Mouse (Mus musculus): ENCODE results near the gene Adap2. TPM values are rescaled to one million over a fixed set of nuclear protein-coding genes. Genes with fewer than 3 reads are reported as not detected.
"Not testable (repeated sequence)": the region's sequence is repeated elsewhere in the genome, so short reads cannot be mapped to it uniquely, and the experiment has no call there.

Gene Adap2
- polyA plus RNA-seq, 1 experiment from 2014 or later: 0.73 TPM

- H3K36me3 ChIP-seq (replicated peaks): no peaks in the 10 kb centered on the region
- no peak overlapping the region for H3K4me3 ChIP-seq
- no peaks in the 10 kb centered on the region for H3K4me1 ChIP-seq
- no peaks in the 10 kb centered on the region for H3K27me3 ChIP-seq (ENCODE audit: poor library complexity, severe bottlenecking)
- 56% methylated on average over 2 of the region's 2 CpGs for WGBS
- no peak for DNase-seq (ENCODE audit: extremely low spot score, low spot score)
- no peak overlapping the region for H3K27ac ChIP-seq
- no peaks in the 10 kb centered on the region for H3K9me3 ChIP-seq
Measured at GRCm38 (mm10) chr11:80164224-80164623, 10.3 kb downstream of the Adap2 start.

- 93% methylated on average over 9 of the region's 9 CpGs for WGBS
- Histone ChIP-seq H3K27me3 (ENCODE audit: poor library complexity, severe bottlenecking) (no peaks in the 10 kb centered on the region), H3K4me3 (no peak overlapping the region), H3K4me1 (no peaks in the 10 kb centered on the region), H3K9me3 (no peaks in the 10 kb centered on the region), H3K27ac (no peak overlapping the region), H3K36me3 (replicated peaks) (no peaks in the 10 kb centered on the region)
- no peak for DNase-seq (ENCODE audit: extremely low spot score, low spot score)
Measured at GRCm38 (mm10) chr11:80168121-80168520, 14.2 kb downstream of the Adap2 start.

- no peaks in the 10 kb centered on the region for H3K36me3 ChIP-seq (replicated peaks)
- H3K27me3 ChIP-seq (ENCODE audit: poor library complexity, severe bottlenecking): no peaks in the 10 kb centered on the region
- no peaks in the 10 kb centered on the region for H3K9me3 ChIP-seq
- H3K4me3 ChIP-seq: no peak overlapping the region
- no peak for DNase-seq (ENCODE audit: extremely low spot score, low spot score)
- H3K27ac ChIP-seq: no peak overlapping the region
- WGBS: 81% methylated on average over 4 of the region's 4 CpGs
- H3K4me1 ChIP-seq: no peaks in the 10 kb centered on the region
Measured at GRCm38 (mm10) chr11:80168611-80169249, 14.8 kb downstream of the Adap2 start.

- Histone ChIP-seq H3K9me3 (no peaks in the 10 kb centered on the region), H3K27me3 (ENCODE audit: poor library complexity, severe bottlenecking) (no peaks in the 10 kb centered on the region), H3K36me3 (replicated peaks) (no peaks in the 10 kb centered on the region), H3K4me1 (no peaks in the 10 kb centered on the region), H3K27ac (no peak overlapping the region), H3K4me3 (no peak overlapping the region)
- DNase-seq (ENCODE audit: extremely low spot score, low spot score): no peak
- 84% methylated on average over 3 of the region's 3 CpGs for WGBS
Measured at GRCm38 (mm10) chr11:80169629-80170028, 15.7 kb downstream of the Adap2 start.

DNA sequence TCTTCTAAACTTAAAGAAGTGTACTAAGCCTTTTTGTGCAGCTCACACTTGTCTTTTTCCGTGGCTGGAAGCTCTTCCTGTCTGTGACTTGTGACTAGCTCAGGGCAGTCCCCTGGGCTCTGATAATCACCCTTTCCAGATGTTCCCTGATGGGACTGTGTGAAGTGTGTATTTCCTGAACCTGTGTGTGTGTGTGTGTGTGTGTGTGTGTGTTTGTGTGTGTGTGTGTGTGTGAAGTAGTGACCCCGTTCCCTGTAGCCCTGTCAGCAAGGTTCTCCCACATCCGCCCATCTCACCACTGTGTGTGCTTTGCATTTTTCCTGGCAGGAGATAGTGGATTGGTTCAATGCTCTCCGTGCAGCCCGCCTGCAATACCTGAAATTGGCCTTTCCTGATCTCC lies 16.4 kb downstream of the Adap2 start:
- no peaks in the 10 kb centered on the region for H3K27me3 ChIP-seq (ENCODE audit: poor library complexity, severe bottlenecking)
- H3K4me3 ChIP-seq: no peak overlapping the region
- DNase-seq (ENCODE audit: extremely low spot score, low spot score): no peak
- no peaks in the 10 kb centered on the region for H3K4me1 ChIP-seq
- H3K9me3 ChIP-seq: no peaks in the 10 kb centered on the region
- WGBS: 79% methylated on average over 5 of the region's 5 CpGs
- H3K27ac ChIP-seq: no peak overlapping the region
- H3K36me3 ChIP-seq (replicated peaks): no peaks in the 10 kb centered on the region

DNA sequence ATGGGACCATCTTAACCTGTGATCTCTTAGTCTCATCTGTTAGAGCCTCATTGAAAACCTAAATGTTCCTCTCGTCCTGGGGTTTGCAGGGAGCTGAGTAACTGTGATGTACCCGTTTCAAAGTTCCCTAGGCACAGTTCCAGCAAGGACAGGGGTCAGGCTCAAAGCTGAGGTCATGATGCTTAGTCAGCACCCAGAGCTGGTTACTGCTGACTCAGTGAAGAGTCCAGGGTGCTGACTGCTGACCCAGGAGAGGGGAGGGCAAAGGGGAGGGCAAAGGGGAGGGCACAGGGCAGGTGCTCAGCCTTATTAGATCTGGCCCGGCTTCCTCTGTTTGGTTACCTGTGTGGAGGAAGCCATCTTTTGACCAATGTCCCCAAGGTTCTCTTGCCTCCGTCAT lies 18.0 kb downstream of the Adap2 start:
- 79% methylated on average over 4 of the region's 4 CpGs for WGBS
- Histone ChIP-seq H3K9me3 (no peaks in the 10 kb centered on the region), H3K36me3 (replicated peaks) (no peaks in the 10 kb centered on the region), H3K27me3 (ENCODE audit: poor library complexity, severe bottlenecking) (no peaks in the 10 kb centered on the region; the same call in 1 of the 2 replicates), H3K4me3 (no peak overlapping the region), H3K4me1 (no peaks in the 10 kb centered on the region), H3K27ac (no peak overlapping the region)
- no peak for DNase-seq (ENCODE audit: extremely low spot score, low spot score)

DNA sequence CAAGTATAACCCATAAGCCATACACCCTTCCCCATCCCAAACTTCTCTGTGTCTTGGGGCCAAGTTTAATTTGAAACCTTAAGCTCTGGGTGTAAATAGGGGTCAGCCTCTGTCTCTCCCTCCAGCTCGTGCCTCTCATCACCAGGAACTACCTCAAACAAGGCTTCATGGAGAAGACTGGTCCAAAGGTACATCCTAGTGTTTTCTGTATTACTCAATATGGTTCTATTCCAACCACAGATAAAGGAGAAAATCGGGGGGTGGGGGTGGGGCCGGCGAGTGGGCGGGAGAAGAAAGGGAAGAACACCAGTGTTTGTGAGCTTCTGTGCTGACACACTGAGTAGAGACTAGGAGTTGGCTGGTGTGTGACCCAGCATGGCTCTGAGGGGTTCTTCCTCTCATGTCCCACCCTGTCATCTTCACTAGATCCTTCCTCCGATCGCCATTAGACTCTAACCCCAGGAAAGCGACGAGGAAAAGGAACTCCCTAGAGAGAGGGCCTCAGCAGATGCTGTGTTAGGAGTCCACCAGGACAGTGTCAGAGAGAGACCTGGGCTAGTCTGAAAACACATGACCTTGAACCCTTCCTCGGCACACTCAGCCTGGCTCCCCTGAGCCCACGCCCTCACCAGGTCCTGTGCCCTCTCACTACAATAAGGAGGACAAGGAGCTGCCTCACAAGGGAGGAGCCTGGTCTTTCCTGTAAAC lies 20.2 kb downstream of the Adap2 start:
- Histone ChIP-seq H3K27me3 (ENCODE audit: poor library complexity, severe bottlenecking) (no peaks in the 10 kb centered on the region; the same call in 1 of the 2 replicates), H3K4me1 (0 out of 2 replicates have a peak, but pooled peaks cover 3% of the 10 kb centered on the region)
- WGBS: 89% methylated on average over 11 of the region's 11 CpGs

DNA sequence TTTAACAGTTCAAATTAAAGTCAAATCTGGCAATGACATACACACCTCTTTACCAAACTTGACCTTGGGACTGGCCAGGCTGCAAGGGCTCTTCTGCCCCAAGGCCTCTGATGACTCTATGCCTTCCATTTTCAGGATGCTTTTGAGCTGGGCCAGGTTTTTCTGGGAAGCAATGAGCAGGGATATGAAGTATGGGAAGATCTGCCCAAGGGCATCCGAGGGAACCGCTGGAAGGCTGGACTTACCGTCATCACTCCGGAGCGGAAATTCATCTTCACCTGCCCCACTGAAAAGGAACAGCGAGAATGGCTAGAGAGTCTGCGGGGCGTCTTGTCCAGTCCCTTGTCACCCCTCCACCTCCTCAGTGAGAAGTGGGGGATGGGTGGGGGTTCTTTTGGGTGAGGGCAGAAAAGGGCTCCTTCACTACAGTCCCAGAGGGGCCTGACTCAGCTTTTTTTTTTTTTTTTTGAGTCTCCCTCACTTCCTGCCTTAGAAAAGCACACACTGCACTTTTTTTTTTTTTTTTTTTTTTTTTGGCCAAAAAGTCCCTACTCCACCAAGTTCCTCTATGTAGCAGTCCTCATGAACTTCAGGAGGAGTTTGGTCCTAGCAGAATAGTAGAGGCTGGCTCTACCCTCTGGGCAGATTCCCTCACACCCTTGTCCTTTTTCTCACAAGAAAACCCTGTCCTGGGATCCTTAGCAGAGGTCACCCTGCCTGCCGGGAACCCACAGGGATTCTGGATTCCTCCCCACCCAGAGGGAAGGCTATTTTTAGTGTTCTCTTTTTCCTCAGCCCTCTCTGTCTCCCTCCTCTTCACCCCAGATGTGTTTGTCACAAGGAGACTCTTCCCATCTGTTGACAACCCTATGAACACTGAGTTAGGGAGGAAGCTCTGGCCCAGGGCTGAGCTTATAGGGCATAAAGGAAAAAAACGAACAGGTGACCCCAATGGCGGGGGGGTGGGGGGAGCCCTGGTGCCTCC lies 23.3 kb downstream of the Adap2 start:
- H3K4me1 ChIP-seq: 0 out of 2 replicates have a peak, but pooled peaks cover 3% of the 10 kb centered on the region

More for the DNA sequence above, 20.2 kb downstream of the Adap2 start:
- Histone ChIP-seq H3K27ac (no peak overlapping the region), H3K9me3 (no peaks in the 10 kb centered on the region), H3K36me3 (replicated peaks) (no peaks in the 10 kb centered on the region), H3K4me3 (no peak overlapping the region)
- DNase-seq (ENCODE audit: extremely low spot score, low spot score): no peak

DNA sequence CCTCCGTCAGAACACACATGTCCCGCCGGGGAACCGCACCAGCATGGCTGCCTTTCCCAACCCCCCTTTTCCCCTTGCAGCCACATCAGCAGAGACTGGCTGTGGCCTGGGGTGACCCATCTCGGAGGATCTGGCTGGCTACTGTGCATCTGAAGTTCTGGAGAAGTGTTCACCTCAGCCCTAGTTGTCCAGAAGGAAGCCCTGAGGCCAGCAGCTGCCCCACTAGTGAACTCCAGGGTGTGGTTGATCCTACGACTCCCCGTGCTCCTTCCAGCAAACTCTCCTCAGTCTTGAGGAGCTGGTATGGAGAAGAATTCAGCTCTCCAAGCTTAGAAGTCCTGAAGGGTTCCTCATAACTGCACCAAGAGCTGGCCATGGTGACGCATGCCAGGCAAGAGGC lies 24.4 kb downstream of the Adap2 start:
- 90% methylated on average over 8 of the region's 8 CpGs for WGBS
- no peak for DNase-seq (ENCODE audit: extremely low spot score, low spot score)
- Histone ChIP-seq H3K27me3 (ENCODE audit: poor library complexity, severe bottlenecking) (no peaks in the 10 kb centered on the region; the same call in 1 of the 2 replicates), H3K4me1 (0 out of 2 replicates have a peak, but pooled peaks cover 3% of the 10 kb centered on the region), H3K36me3 (replicated peaks) (no peaks in the 10 kb centered on the region), H3K4me3 (no peak overlapping the region), H3K9me3 (no peaks in the 10 kb centered on the region), H3K27ac (no peak overlapping the region)

More for the DNA sequence above, 23.3 kb downstream of the Adap2 start:
- WGBS: 85% methylated on average over 11 of the region's 11 CpGs
- Histone ChIP-seq H3K36me3 (replicated peaks) (no peaks in the 10 kb centered on the region), H3K9me3 (no peaks in the 10 kb centered on the region), H3K4me3 (no peak overlapping the region), H3K27ac (no peak overlapping the region), H3K27me3 (ENCODE audit: poor library complexity, severe bottlenecking) (no peaks in the 10 kb centered on the region; the same call in 1 of the 2 replicates)
- DNase-seq (ENCODE audit: extremely low spot score, low spot score): no peak

DNA sequence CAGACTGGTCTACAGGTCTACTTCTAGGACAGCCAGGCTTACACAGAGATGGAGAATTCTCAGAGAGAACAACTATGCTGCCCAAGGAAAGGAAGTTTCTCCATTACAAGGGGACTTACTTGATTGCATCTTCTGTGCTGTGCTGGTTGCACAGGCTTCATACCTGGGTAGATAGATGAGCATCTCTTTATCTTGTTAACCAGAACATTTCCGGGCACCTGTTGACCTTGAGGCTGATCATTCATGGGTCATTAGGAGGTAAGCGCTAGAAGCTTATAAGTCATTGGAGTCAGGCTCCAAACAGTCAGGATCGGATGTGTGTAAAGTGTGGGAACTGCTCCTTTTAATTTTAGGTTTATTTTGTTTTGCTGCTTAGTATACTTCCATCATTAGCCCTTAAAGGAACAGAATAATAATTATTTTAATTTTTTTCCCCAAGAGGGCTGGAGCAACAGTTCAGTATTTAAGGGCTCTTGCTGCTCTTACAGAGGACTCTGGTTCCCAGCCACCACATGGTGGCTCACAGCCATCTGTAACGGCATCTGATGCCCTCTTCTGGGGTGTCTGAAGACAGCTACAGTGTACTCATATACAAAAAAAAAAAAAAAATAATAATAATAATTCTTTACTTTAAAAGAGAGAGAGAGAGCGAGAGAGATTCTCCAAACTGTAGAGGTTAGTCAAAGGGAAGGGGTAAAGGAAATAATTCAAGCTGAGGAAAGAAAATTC lies 27.3 kb downstream of the Adap2 start:
- WGBS: 80% methylated on average over 5 of the region's 5 CpGs
- H3K27ac ChIP-seq: no peak overlapping the region
- DNase-seq (ENCODE audit: extremely low spot score, low spot score): no peak
- peaks cover 12% of the 10 kb centered on the region for H3K4me1 ChIP-seq
- H3K27me3 ChIP-seq (ENCODE audit: poor library complexity, severe bottlenecking): no peaks in the 10 kb centered on the region
- H3K36me3 ChIP-seq (replicated peaks): no peaks in the 10 kb centered on the region
- H3K9me3 ChIP-seq: no peaks in the 10 kb centered on the region
- no peak overlapping the region for H3K4me3 ChIP-seq

- H3K27ac ChIP-seq: peak overlapping the region; percentile 88
- WGBS: 43% methylated on average over 12 of the region's 12 CpGs
- not testable (repeated sequence) for DNase-seq (ENCODE audit: extremely low spot score, low spot score)
Measured at GRCm38 (mm10) chr11:80183054-80183704, 29.3 kb downstream of the Adap2 start.

More at GRCm38 (mm10) chr11:80183054-80183704, 29.3 kb downstream of the Adap2 start:
- not testable (repeated sequence) for H3K27me3 ChIP-seq (ENCODE audit: poor library complexity, severe bottlenecking); H3K36me3 ChIP-seq (replicated peaks); H3K9me3 ChIP-seq; H3K4me1 ChIP-seq
- H3K4me3 ChIP-seq: peak overlapping the region; percentile 71

Data from forebrain, embryonic 10.5 days (tissue).